Mouse (Mus musculus) embryonic fibroblast, embryonic 13.5 days (primary cell): ENCODE measurements around the gene Chl1.

Experiments used
- CTCF ChIP-seq: IDR thresholded peaks from 2 replicates; pipeline ENCODE4 v1.5.1; 2011; ENCODE audit warnings: mild to moderate bottlenecking, control low read depth, low read length, moderate library complexity, borderline replicate concordance; ENCODE audit not compliant: insufficient read depth
- POLR2A ChIP-seq: IDR thresholded peaks from 2 replicates; pipeline ENCODE4 v1.6.1; 2011; ENCODE audit warnings: low read depth, mild to moderate bottlenecking, control low read depth, low read length, moderate library complexity

- TF ChIP-seq CTCF (no peak), POLR2A (no peak)
These were observed 62.3 kb downstream of the Chl1 start for GRCm38 (mm10) chr6:103572659-103573058.
